Mouse (Mus musculus): ENCODE measurements around the gene Stoml2. TPM values are rescaled to one million over a fixed set of nuclear protein-coding genes. Genes with fewer than 3 reads are reported as not detected.

Gene Stoml2
- polyA plus RNA-seq, 1 experiment from 2014 or later = 346 TPM

DNA sequence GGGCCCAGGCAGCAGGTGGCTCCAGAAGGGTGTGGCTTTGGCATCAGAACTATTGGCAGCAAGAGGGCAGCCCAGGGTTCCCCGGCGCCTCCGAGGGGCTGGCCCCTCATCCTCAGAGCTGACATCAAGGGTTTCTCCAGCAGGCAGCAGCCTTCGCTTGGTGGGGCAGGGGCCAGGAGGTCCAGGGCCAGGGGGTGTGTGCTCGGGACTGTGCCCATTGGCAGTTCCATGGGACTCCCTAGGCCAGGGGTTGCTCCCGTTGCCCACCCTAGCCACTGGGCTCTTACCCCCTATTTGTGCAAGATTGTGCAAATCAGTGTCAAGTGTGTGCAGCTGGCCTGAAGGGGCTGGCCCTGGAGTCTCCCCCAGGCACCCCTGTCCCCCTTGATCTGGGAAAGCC, 4.3 kb upstream of the Stoml2 start:
- no peak for ATAC-seq (replicated peaks; ENCODE audit: low FRiP score)
- no peak overlapping the region for H3K4me2 ChIP-seq
- H3K9ac ChIP-seq = no peak overlapping the region
- H3K9me3 ChIP-seq (replicated peaks) = no peaks in the 10 kb centered on the region
- no peak overlapping the region for H3K4me3 ChIP-seq (replicated peaks)
- H3K36me3 ChIP-seq = peaks cover 35% of the 10 kb centered on the region
- H3K4me1 ChIP-seq = peaks cover 32% of the 10 kb centered on the region
- 85% methylated on average over 6 of the region's 6 CpGs for WGBS
- H3K27me3 ChIP-seq = no peaks in the 10 kb centered on the region
- H3K27ac ChIP-seq = no peak overlapping the region

DNA sequence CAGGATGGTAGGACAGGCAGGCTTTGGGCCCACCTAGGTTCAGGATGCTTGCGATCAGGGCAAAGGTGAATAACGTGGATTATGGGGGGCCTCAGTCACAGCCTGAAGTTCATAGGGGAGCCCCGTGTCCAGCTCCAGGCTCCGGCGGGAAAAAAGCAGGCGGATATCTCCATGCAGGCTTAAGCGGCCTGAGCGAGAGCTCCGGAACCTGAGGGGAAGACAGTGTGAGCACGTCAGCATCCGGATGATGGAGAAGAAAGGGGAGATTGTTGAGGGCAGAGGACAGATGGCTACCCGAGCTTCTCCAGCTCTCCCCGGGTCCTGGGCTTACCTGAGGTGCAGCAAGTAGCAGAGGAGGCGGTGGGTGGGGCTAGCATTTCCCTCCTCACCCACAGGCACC, 2.0 kb upstream of the Stoml2 start:
- 89% methylated on average over 14 of the region's 14 CpGs for WGBS

DNA sequence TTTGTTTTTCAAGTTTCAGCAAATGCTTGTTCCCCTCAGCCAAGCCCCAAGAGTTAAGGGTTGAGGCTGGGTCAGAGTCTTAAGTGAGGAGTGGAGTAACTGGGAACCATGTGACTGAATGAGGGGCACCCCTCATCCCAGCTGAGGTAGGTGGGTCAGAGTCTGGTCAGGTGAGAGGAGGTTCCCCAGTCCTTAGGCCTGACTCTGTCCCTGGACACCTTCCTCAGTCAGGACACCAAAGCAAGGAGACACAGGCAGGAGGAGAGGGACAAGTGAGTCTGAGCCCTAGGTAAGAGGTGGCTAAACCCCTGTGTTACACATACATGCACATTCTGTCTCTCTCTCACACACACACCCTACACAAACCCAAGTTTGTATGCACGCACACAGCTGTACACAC, 991 bp upstream of the Stoml2 start:
- Histone ChIP-seq H3K4me2 (no peak overlapping the region), H3K36me3 (peaks cover 59% of the 10 kb centered on the region), H3K9ac (no peak overlapping the region), H3K27me3 (no peaks in the 10 kb centered on the region), H3K27ac (no peak overlapping the region), H3K4me1 (peaks cover 21% of the 10 kb centered on the region), H3K4me3 (replicated peaks) (no peak overlapping the region), H3K9me3 (replicated peaks) (no peaks in the 10 kb centered on the region)
- WGBS = 90% methylated on average over 1 of the region's 1 CpGs
- ATAC-seq (replicated peaks; ENCODE audit: low FRiP score) = no peak

More for the DNA sequence above, 2.0 kb upstream of the Stoml2 start:
- Histone ChIP-seq H3K9me3 (replicated peaks) (no peaks in the 10 kb centered on the region), H3K36me3 (peaks cover 49% of the 10 kb centered on the region), H3K4me1 (peaks cover 25% of the 10 kb centered on the region), H3K4me2 (no peak overlapping the region), H3K9ac (no peak overlapping the region), H3K27me3 (no peaks in the 10 kb centered on the region), H3K27ac (no peak overlapping the region), H3K4me3 (replicated peaks) (no peak overlapping the region)
- ATAC-seq (replicated peaks; ENCODE audit: low FRiP score) = no peak

DNA sequence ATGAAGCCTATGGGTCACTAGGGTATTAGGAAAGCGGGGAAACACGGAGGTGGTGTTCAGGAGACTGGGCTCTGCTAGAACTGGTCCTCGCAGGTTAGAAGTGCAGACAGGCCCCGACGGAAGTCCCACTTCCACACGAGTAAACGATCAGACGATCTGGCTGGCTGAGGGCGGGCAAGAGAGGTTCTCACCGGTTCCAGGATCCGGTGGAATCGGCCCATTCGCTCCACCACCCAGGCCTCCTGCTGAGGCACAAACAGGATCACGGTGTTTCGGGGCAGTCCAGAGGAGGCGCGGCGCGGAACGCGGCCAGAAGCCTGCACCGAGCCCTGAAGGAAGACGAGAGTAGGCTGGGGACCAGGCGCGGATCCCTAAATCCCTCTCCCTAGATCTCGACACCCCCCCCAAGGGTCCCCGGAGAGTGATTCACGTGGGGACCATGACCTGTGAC, 705 bp downstream of the Stoml2 start:
- H3K4me2 ChIP-seq = peak overlapping the region; percentile 87
- no peaks in the 10 kb centered on the region for H3K27me3 ChIP-seq
- H3K27ac ChIP-seq = peak overlapping the region; percentile 93
- peak overlapping the region; percentile 73 for H3K4me3 ChIP-seq (replicated peaks)
- peaks cover 21% of the 10 kb centered on the region for H3K4me1 ChIP-seq
- peaks cover 60% of the 10 kb centered on the region for H3K36me3 ChIP-seq
- H3K9me3 ChIP-seq (replicated peaks) = no peaks in the 10 kb centered on the region
- peak overlapping the region; percentile 78 for H3K9ac ChIP-seq
- 2% methylated on average over 28 of the region's 28 CpGs for WGBS
- ATAC-seq (replicated peaks; ENCODE audit: low FRiP score) = peak; percentile 68

DNA sequence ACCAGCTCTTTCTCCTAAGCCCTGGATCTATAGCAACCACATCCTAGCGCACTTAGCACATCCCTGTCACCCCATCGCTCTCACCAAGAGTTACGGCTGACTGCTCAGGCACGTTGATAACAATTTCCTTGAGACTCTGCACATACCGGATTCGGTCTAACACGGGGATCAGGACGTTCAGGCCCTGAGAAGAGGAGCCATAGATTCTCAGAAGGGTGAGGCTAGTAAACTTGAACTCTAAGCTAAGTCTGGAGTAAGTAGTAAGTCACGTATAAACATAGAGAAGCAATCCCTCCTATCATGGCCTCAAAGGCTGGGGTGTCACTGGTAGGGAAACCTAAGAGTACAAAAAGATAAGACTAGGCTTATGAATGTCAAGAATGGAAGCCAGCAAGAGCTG, 1.2 kb downstream of the Stoml2 start:
- H3K27ac ChIP-seq = peak overlapping the region; percentile 93
- H3K36me3 ChIP-seq = peaks cover 56% of the 10 kb centered on the region
- peak overlapping the region; percentile 78 for H3K9ac ChIP-seq
- peaks cover 21% of the 10 kb centered on the region for H3K4me1 ChIP-seq
- no peaks in the 10 kb centered on the region for H3K9me3 ChIP-seq (replicated peaks)
- ATAC-seq (replicated peaks; ENCODE audit: low FRiP score) = no peak
- H3K4me2 ChIP-seq = peak overlapping the region; percentile 87
- 57% methylated on average over 9 of the region's 9 CpGs for WGBS
- no peaks in the 10 kb centered on the region for H3K27me3 ChIP-seq
- peak overlapping the region; percentile 73 for H3K4me3 ChIP-seq (replicated peaks)

DNA sequence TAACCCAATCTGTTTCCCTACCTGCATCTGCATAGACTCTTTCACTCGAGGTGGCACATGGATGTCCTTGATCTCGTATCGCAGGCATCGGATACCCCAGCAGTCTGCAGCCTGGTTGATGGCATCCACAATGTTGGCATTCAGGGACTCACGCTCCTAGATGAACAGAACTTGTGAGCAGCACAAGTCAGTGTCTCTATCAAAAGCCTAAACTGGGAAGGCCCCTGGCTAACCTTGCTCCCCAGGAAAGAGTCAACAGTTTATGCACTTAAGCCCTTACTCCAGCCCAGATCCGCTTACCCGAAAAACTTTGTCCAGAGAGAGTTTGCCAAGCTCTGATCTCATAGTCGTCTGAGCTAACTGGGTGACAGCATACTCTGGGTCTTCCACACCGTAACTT, 1.8 kb downstream of the Stoml2 start:
- no peak for ATAC-seq (replicated peaks; ENCODE audit: low FRiP score)
- H3K9ac ChIP-seq = no peak overlapping the region
- H3K27me3 ChIP-seq = no peaks in the 10 kb centered on the region
- no peaks in the 10 kb centered on the region for H3K9me3 ChIP-seq (replicated peaks)
- H3K4me2 ChIP-seq = no peak overlapping the region; the same call in 1 of the 2 replicates
- peaks cover 26% of the 10 kb centered on the region for H3K4me1 ChIP-seq
- H3K36me3 ChIP-seq = peaks cover 52% of the 10 kb centered on the region
- 0 out of 2 replicates have a peak overlapping the region, but pooled peaks have one; percentile 73 for H3K4me3 ChIP-seq (replicated peaks)
- WGBS = 94% methylated on average over 9 of the region's 9 CpGs
- no peak overlapping the region for H3K27ac ChIP-seq

DNA sequence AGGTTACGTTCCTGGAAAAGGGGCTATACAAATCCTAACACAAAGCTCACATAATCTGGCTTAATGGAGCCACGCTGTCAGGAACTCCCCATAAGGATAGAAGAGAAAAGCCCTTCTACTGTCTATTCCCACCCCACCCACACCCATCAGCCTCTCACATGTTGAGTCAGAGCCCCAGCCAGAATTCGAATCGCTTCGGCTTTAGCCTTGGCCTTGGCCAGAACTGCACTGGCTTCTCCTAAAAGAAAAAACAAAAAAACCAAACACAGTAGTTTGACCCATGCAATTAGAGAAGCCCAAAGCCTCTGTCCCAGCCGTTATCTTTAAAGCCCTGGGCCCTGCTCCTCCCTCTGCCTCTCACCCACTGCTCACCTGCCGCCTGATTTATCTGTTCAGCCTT, 2.4 kb downstream of the Stoml2 start:
- no peak for ATAC-seq (replicated peaks; ENCODE audit: low FRiP score)
- no peak overlapping the region for H3K4me3 ChIP-seq (replicated peaks)
- no peak overlapping the region for H3K9ac ChIP-seq
- WGBS = 93% methylated on average over 7 of the region's 7 CpGs
- H3K4me2 ChIP-seq = no peak overlapping the region
- H3K27me3 ChIP-seq = no peaks in the 10 kb centered on the region
- H3K9me3 ChIP-seq (replicated peaks) = no peaks in the 10 kb centered on the region
- H3K27ac ChIP-seq = no peak overlapping the region
- H3K4me1 ChIP-seq = peaks cover 32% of the 10 kb centered on the region
- H3K36me3 ChIP-seq = peaks cover 46% of the 10 kb centered on the region

DNA sequence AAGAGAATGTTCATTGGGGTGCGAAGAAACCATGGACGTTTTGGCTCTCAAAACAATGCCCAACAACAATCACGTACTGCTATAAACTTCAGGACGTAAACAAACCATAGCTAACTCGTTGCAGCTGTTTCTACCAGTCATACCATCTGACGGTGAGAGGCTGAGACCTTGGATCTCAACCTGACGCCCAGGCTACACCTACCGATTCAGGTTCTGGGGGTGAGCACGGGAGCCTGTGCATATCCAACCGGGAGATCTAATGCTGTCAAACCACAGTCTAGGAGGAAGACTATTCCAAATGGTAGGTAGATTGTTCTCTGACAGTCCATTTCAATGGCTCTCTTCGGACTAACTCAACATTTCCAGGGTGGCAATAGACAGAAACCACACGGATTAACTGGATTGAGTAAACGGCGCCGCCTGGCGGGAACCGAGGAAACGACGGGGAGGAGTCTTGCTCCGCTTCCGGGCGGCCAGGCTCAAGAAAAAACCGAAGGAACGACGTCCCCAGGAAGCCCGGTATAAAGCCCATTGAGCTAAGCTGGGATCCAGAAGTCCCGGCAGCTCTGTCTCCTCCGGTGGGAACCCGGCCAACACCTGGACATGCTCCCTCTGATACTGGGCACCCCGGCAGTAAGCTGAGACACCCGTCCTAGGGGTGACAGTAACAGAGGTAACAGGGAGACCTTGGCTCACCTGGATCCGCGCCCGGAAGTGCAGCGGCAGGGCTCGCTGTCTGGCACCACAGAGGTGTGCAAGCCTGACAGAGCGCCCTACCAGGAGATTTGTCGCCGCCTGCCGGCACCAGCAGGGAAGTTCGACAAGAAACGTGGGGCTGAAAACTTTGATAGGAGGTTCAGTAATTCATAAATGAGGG, 6.2 kb downstream of the Stoml2 start, which contains the start of gene Pigo:
Gene Pigo (minus strand): TSS at position 736 of the 877 bp plus-strand sequence.
- WGBS = 6% methylated on average over 42 of the region's 42 CpGs
- peak within 1 kb of the TSS; percentile 94 for H3K27ac ChIP-seq
- peak; percentile 93 for ATAC-seq (replicated peaks; ENCODE audit: low FRiP score)
- H3K4me1 ChIP-seq = peaks cover 25% of the 10 kb centered on the region
- H3K27me3 ChIP-seq = no peaks in the 10 kb centered on the region
- H3K36me3 ChIP-seq = peaks cover 68% of the 10 kb centered on the region
- H3K9me3 ChIP-seq (replicated peaks) = no peaks in the 10 kb centered on the region
- peak within 1 kb of the TSS; percentile 53 for H3K4me3 ChIP-seq (replicated peaks)
- peak within 1 kb of the TSS; percentile 65 for H3K9ac ChIP-seq
- peak within 1 kb of the TSS; percentile 86 for H3K4me2 ChIP-seq

DNA sequence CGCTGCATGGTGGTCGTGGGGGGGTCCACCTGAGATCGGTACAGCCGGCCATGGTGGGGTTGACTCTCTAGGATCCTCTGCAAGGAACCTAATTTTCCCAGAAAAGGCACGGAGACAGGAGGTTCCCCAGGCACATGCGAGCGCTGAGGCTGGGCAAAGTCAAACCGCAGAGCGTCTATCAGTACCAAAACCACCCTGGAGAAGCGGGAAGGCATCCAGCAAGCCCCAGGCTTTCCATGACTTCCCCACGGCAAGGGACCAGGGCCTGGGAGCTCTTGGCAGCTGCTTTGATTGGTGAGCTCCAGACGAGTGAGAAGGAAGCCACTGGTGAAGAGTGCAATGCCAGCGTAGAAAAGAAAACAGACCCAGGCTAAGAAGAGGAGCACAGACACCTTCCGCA, 6.8 kb downstream of the Stoml2 start:
- H3K4me2 ChIP-seq = peak overlapping the region; percentile 86
- 77% methylated on average over 14 of the region's 14 CpGs for WGBS
- H3K4me1 ChIP-seq = peaks cover 18% of the 10 kb centered on the region
- peak overlapping the region; percentile 94; the same call in 1 of the 2 replicates for H3K27ac ChIP-seq
- no peak for ATAC-seq (replicated peaks; ENCODE audit: low FRiP score)
- H3K9ac ChIP-seq = peak overlapping the region; percentile 65
- H3K4me3 ChIP-seq (replicated peaks) = peak overlapping the region; percentile 53
- H3K27me3 ChIP-seq = no peaks in the 10 kb centered on the region
- no peaks in the 10 kb centered on the region for H3K9me3 ChIP-seq (replicated peaks)
- H3K36me3 ChIP-seq = peaks cover 72% of the 10 kb centered on the region

DNA sequence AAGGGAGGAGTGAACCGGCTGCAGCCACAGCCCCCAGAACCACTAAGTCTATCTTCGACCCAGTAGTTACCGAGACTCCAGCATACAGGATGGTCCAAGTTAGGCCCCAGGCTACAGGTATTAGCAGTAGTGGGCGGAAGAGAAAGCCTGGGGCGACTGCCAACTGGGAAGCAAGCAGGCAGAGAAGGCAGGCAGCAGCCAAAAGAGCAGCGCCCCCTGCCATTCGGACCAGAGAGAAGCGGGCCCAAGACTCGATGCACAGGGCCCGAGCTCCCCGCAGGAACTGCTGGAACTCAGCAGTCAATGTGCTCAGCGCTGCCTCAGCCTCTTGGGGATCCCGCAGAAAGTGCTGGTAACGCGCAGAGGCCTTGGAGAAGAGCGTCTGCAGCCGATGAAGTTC, 10.2 kb downstream of the Stoml2 start:
- ATAC-seq (replicated peaks; ENCODE audit: low FRiP score) = no peak
- Histone ChIP-seq H3K4me1 (peaks cover 14% of the 10 kb centered on the region), H3K4me2 (no peak overlapping the region)

DNA sequence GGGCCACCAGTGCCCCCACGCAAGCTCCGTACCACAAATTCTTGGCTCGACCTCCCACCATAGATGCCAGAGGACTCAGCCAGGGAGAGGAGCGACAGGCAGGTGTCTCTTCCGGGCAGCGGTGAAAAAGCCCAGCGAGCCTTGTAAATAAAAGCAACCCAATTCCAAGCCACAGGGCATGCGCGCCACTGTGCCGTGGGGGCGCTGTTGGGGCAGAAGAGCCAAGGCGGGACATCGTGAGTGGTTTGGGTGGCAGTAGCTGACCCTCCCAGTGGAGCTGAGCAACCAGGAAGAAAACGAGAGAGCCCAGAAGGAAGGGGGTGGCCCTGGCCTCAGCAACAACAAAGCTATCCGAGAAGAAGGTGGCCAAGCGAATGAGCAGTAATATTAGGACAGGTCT, 10.6 kb downstream of the Stoml2 start:
- Histone ChIP-seq H3K9ac (no peak overlapping the region), H3K9me3 (replicated peaks) (no peaks in the 10 kb centered on the region), H3K27ac (no peak overlapping the region), H3K4me3 (replicated peaks) (no peak overlapping the region), H3K27me3 (no peaks in the 10 kb centered on the region), H3K4me1 (peaks cover 14% of the 10 kb centered on the region), H3K36me3 (peaks cover 72% of the 10 kb centered on the region), H3K4me2 (no peak overlapping the region)
- WGBS = 86% methylated on average over 16 of the region's 16 CpGs
- no peak for ATAC-seq (replicated peaks; ENCODE audit: low FRiP score)

More for the DNA sequence above, 10.2 kb downstream of the Stoml2 start:
- Histone ChIP-seq H3K9ac (no peak overlapping the region), H3K27ac (no peak overlapping the region), H3K27me3 (no peaks in the 10 kb centered on the region), H3K4me3 (replicated peaks) (no peak overlapping the region), H3K9me3 (replicated peaks) (no peaks in the 10 kb centered on the region), H3K36me3 (peaks cover 72% of the 10 kb centered on the region)
- 79% methylated on average over 17 of the region's 17 CpGs for whole genome bisulfite sequencing

DNA sequence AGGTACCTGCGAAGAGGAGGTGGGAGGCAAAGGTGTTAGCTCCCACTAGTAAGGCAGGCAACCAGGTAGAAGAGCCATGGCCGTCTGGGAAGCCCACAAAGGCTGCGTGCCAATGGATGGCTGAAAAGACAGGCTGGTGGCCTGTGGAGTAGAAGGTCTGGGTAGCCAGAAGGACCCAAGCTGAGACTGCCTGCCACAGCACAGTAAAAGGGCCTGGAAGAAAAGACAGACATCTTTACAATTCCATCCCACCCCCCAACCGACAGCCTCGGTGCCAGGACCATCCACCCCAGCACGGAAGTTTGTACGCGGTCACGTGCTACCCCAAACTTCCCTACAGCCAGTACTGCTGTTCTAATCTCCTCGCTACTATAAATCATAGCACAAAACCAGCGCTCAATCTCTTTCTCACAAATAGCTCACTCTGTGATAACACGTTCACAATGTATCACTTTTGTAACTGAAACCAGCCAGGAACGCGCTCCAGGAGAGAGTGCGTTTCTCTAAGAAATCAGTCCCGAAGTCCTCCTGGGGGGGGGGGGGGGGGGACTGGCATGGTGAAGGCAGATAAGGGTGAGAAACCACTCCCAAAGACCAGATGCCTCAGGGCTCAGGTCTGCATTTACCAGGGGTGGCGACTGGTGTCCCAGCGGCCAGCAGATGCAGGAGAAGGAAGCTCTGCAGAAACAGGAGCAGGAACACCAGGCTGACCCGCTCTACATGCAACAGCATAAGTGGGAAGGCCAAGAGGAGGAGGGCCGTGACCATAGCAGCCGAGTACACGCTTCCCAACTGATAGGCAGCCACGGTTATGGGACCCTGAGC, 11.7 kb downstream of the Stoml2 start:
- H3K4me3 ChIP-seq (replicated peaks) = no peak overlapping the region
- H3K27ac ChIP-seq = no peak overlapping the region
- H3K27me3 ChIP-seq = no peaks in the 10 kb centered on the region
- H3K4me2 ChIP-seq = no peak overlapping the region
- H3K4me1 ChIP-seq = peaks cover 10% of the 10 kb centered on the region
- 93% methylated on average over 23 of the region's 23 CpGs for WGBS
- H3K9ac ChIP-seq = no peak overlapping the region
- no peak for ATAC-seq (replicated peaks; ENCODE audit: low FRiP score)
- H3K36me3 ChIP-seq = peaks cover 72% of the 10 kb centered on the region
- no peaks in the 10 kb centered on the region for H3K9me3 ChIP-seq (replicated peaks)
